ENCODE assay signal across 9 mouse cellular contexts in the genomic region with DNA sequence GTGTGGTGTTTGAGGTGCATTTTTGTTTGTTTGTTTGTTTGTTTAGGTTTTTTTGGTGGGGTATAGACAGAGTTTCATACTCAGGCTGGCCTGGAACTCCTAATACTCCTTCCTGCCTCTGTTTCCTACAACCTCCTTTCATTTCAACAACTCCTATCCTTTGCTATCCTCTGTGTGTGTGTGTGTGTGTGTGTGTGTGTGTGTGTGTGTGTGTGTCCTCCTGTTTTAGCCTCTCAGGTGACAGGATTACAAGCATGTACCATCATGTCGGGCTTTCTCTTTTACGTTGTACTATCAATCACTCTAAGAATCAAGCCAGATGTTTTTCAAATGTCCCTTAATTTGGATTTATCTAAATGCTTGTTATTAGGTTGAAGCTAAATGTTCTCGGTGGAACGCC. TPM values are rescaled to one million over a fixed set of nuclear protein-coding genes. Genes with fewer than 3 reads are reported as not detected.
A peak's percentile ranks its signal among the peaks of the same experiment; 100 is the strongest.
DNase-seq lines count a peak whose midpoint lies in the region; ATAC-seq and TF ChIP-seq lines count a peak whose summit lies in the region.
"Had no signal": no experiment of that assay in that cellular context is flagged by ENCODE, and none has a peak within 500 bp of the region (broad histone marks: within the 10 kb centered on the region; RNA-seq: fewer than 3 reads in every experiment).

No protein-coding gene starts in this region.

- intact Hi-C loops in heart, postnatal 10 days (cut with DNase I) = no loop called here

- H3K4me2 ChIP-seq in heart, embryonic 13.5 days = peak overlapping the region; percentile 68
- H3K4me2 ChIP-seq in midbrain, embryonic 11.5 days = peak overlapping the region; percentile 49

- H3K4me3 ChIP-seq in heart, embryonic 13.5 days = peak overlapping the region; percentile 40
- peak overlapping the region; percentile 14; the same call in 1 of the 2 replicates for H3K4me3 ChIP-seq in cortical plate, adult 2 months (ENCODE audit: insufficient read depth, low read length)
- H3K4me3 ChIP-seq in hindbrain, embryonic 10.5 days = peak overlapping the region; percentile 48
- peak overlapping the region; percentile 22; the same call in 1 of the 2 replicates for H3K4me3 ChIP-seq in midbrain, embryonic 11.5 days (ENCODE audit: low read depth, low read length)

- no peak for ATAC-seq in heart, embryonic 13.5 days (ENCODE audit: extremely low read depth, insufficient number of reproducible peaks, low FRiP score, low TSS enrichment)
- ATAC-seq in midbrain, embryonic 11.5 days (ENCODE audit: low FRiP score) = no peak

- WGBS in heart, embryonic 13.5 days = 67% methylated on average over 4 of the region's 4 CpGs
- 47% methylated on average over 4 of the region's 4 CpGs for WGBS in hindbrain, embryonic 10.5 days
- 38% methylated on average over 4 of the region's 4 CpGs for WGBS in midbrain, embryonic 11.5 days

- no peak for TF ChIP-seq POLR2A in cortical plate, adult 2 months (IDR thresholded peaks at IDR 0.05; ENCODE audit: extremely low read depth, insufficient read depth, low read length)

- DNase-seq in heart, postnatal 10 days = no peak
- DNase-seq in hindbrain, embryonic 10.5 days (ENCODE audit: low spot score) = no peak
- no peak for DNase-seq in midbrain, embryonic 11.5 days (ENCODE audit: low spot score, missing footprints)
- no peak for DNase-seq in urinary bladder, adult 18-20 months (ENCODE audit: low spot score in 2 of 2)
- no peak for DNase-seq in urinary bladder, postnatal 4 days (ENCODE audit: low spot score in 2 of 2)
- DNase-seq in urinary bladder, adult 2 months (ENCODE audit: low spot score) = no peak
- DNase-seq: lung, postnatal 14 days had no signal

- H3K36me3 ChIP-seq in heart, embryonic 13.5 days = no peaks in the 10 kb centered on the region
- H3K36me3 ChIP-seq in hindbrain, embryonic 10.5 days = no peaks in the 10 kb centered on the region; the same call in 1 of the 2 replicates
- no peaks in the 10 kb centered on the region for H3K36me3 ChIP-seq in midbrain, embryonic 11.5 days (ENCODE audit: control insufficient read depth, insufficient read depth, low read length)

- H3K27ac ChIP-seq in heart, embryonic 13.5 days (replicated peaks) = no peak overlapping the region
- no peak overlapping the region for H3K27ac ChIP-seq in cortical plate, adult 2 months (ENCODE audit: insufficient read depth, low read length)
- H3K27ac ChIP-seq in hindbrain, embryonic 10.5 days = peak overlapping the region; percentile 94
- peak overlapping the region; percentile 87 for H3K27ac ChIP-seq in midbrain, embryonic 11.5 days (ENCODE audit: low read depth, low read length)

- peaks cover 12% of the 10 kb centered on the region; the same call in 1 of the 2 replicates for H3K4me1 ChIP-seq in heart, embryonic 13.5 days
- H3K4me1 ChIP-seq in cortical plate, adult 2 months (ENCODE audit: control insufficient read depth, insufficient read depth, low read length) = 0 out of 2 replicates have a peak, but pooled peaks cover 2% of the 10 kb centered on the region
- peaks cover 22% of the 10 kb centered on the region for H3K4me1 ChIP-seq in hindbrain, embryonic 10.5 days (replicated peaks)
- peaks cover 9% of the 10 kb centered on the region; the same call in 1 of the 2 replicates for H3K4me1 ChIP-seq in midbrain, embryonic 11.5 days (ENCODE audit: control insufficient read depth, insufficient read depth, low read length)

- no peaks in the 10 kb centered on the region for H3K9me3 ChIP-seq in heart, embryonic 13.5 days
- H3K9me3 ChIP-seq in hindbrain, embryonic 10.5 days = no peaks in the 10 kb centered on the region
- H3K9me3 ChIP-seq in midbrain, embryonic 11.5 days (ENCODE audit: control insufficient read depth, low read length) = no peaks in the 10 kb centered on the region

- peak overlapping the region; percentile 75 for H3K9ac ChIP-seq in heart, embryonic 13.5 days
- peak overlapping the region; percentile 81 for H3K9ac ChIP-seq in midbrain, embryonic 11.5 days (ENCODE audit: low read length)

- peaks cover 29% of the 10 kb centered on the region for H3K27me3 ChIP-seq in heart, embryonic 13.5 days (replicated peaks)
- peaks cover 4% of the 10 kb centered on the region; the same call in 1 of the 2 replicates for H3K27me3 ChIP-seq in hindbrain, embryonic 10.5 days (ENCODE audit: insufficient read depth, poor library complexity, severe bottlenecking)
- H3K27me3 ChIP-seq in midbrain, embryonic 11.5 days (ENCODE audit: control insufficient read depth, insufficient read depth, low read length) = no peaks in the 10 kb centered on the region

- no peak for TF ChIP-seq CTCF in cortical plate, adult 2 months (IDR thresholded peaks at IDR 0.05; ENCODE audit: extremely low read depth, insufficient read depth, low read length)

RNA-seq across cellular contexts. Expression of a gene that starts 22.3 kb away (rescaled TPM):
- polyA plus RNA-seq in heart, embryonic 13.5 days (2015; fragmentation: Nextera tagmentation; extraction: Ambion mirVana) = 0.07 and 0.28 TPM in 2 replicates
- under 1 TPM; 0.02 to 0.10 TPM for total RNA-seq in heart, postnatal 10 days (2021)
- 1.6 and 2.1 TPM in 2 replicates for polyA plus RNA-seq in cortical plate, adult 2 months (2012; rRNA removed)
- 2.0 and 2.6 TPM in 2 replicates for polyA plus RNA-seq in hindbrain, embryonic 10.5 days (2016; fragmentation: Nextera tagmentation; extraction: Ambion mirVana)
- 1.00 and 1.9 TPM in 2 replicates for polyA plus RNA-seq in midbrain, embryonic 11.5 days (2014; fragmentation: Nextera tagmentation; extraction: Ambion mirVana)
- polyA plus RNA-seq in urinary bladder, adult 2 months (2012; rRNA removed) = 0.19 and 0.22 TPM in 2 replicates

RNA-seq across cellular contexts. Expression of a gene that starts 33.4 kb away (rescaled TPM):
- 56.2 and 59.9 TPM in 2 replicates for polyA plus RNA-seq in heart, embryonic 13.5 days (2015; fragmentation: Nextera tagmentation; extraction: Ambion mirVana)
- total RNA-seq in heart, postnatal 10 days (2021) = 100 to 1,000 TPM in 1 of 2 experiments, 10 to 100 TPM in 1; 97.6 to 115 TPM
- polyA plus RNA-seq in cortical plate, adult 2 months (2012; rRNA removed) = 68.2 and 77.1 TPM in 2 replicates
- polyA plus RNA-seq in hindbrain, embryonic 10.5 days (2016; fragmentation: Nextera tagmentation; extraction: Ambion mirVana) = 61.9 and 67.2 TPM in 2 replicates
- polyA plus RNA-seq in midbrain, embryonic 11.5 days (2014; fragmentation: Nextera tagmentation; extraction: Ambion mirVana) = 11.0 and 12.3 TPM in 2 replicates
- 0.99 and 1.1 TPM in 2 replicates for polyA plus RNA-seq in urinary bladder, adult 2 months (2012; rRNA removed)

RNA-seq across cellular contexts. Expression of a gene that starts 53.4 kb away (rescaled TPM):
- polyA plus RNA-seq in heart, embryonic 13.5 days (2015; fragmentation: Nextera tagmentation; extraction: Ambion mirVana) = 16.8 TPM in 2 replicates
- 1 to 10 TPM; 5.9 to 6.8 TPM for total RNA-seq in heart, postnatal 10 days (2021)
- polyA plus RNA-seq in cortical plate, adult 2 months (2012; rRNA removed) = 13.6 and 14.3 TPM in 2 replicates
- polyA plus RNA-seq in hindbrain, embryonic 10.5 days (2016; fragmentation: Nextera tagmentation; extraction: Ambion mirVana) = 40.6 and 41.4 TPM in 2 replicates
- 35.1 and 36.4 TPM in 2 replicates for polyA plus RNA-seq in midbrain, embryonic 11.5 days (2014; fragmentation: Nextera tagmentation; extraction: Ambion mirVana)
- 7.2 and 7.3 TPM in 2 replicates for polyA plus RNA-seq in urinary bladder, adult 2 months (2012; rRNA removed)

RNA-seq across cellular contexts. Expression of a gene that starts 53.5 kb away (rescaled TPM):
- 82.6 and 86.5 TPM in 2 replicates for polyA plus RNA-seq in heart, embryonic 13.5 days (2015; fragmentation: Nextera tagmentation; extraction: Ambion mirVana)
- 10 to 100 TPM; 32.5 to 45.2 TPM for total RNA-seq in heart, postnatal 10 days (2021)
- 33.9 and 35.1 TPM in 2 replicates for polyA plus RNA-seq in cortical plate, adult 2 months (2012; rRNA removed)
- polyA plus RNA-seq in hindbrain, embryonic 10.5 days (2016; fragmentation: Nextera tagmentation; extraction: Ambion mirVana) = 166 and 173 TPM in 2 replicates
- polyA plus RNA-seq in midbrain, embryonic 11.5 days (2014; fragmentation: Nextera tagmentation; extraction: Ambion mirVana) = 144 and 147 TPM in 2 replicates
- 77.8 and 85.8 TPM in 2 replicates for polyA plus RNA-seq in urinary bladder, adult 2 months (2012; rRNA removed)

Comparison
In these comparisons a context has a peak if more than half of its experiments do, and no peak if none do; other contexts are left out.
1. H3K27ac ChIP-seq: peak in hindbrain, embryonic 10.5 days (single experiment) and midbrain, embryonic 11.5 days (single experiment); none in heart, embryonic 13.5 days (single experiment) and cortical plate, adult 2 months (single experiment).
2. Peak in every context shown above with its lines, with median percentiles within 50 percentile points of each other: H3K4me3 ChIP-seq.